Mouse (Mus musculus) myocyte (in vitro differentiated cells): Measurements from ENCODE around the gene Sncb. TPM values are rescaled to one million over a fixed set of nuclear protein-coding genes. Genes with fewer than 3 reads are reported as not detected.

Source experiments
- H3K27me3 ChIP-seq: one replicate; pipeline ENCODE4 v1.6.1; 2011; ENCODE audit not compliant: control insufficient read depth, insufficient read depth, insufficient read length
- H3K36me3 ChIP-seq: one replicate; pipeline ENCODE4 v1.6.1; 2011; ENCODE audit not compliant: control insufficient read depth, insufficient read depth
- H3K4me2 ChIP-seq: one replicate; pipeline ENCODE4 v1.6.1; 2011; ENCODE audit warnings: low read depth, control low read depth
- H3K4me3 ChIP-seq: one replicate; pipeline ENCODE4 v1.5.1; 2011; ENCODE audit warnings: mild to moderate bottlenecking, control low read depth, moderate library complexity
- H3K79me2 ChIP-seq: one replicate; pipeline ENCODE4 v1.6.1; 2011; ENCODE audit not compliant: control insufficient read depth, insufficient read depth
- H3ac ChIP-seq: one replicate; pipeline ENCODE4 v1.6.1; 2011; ENCODE audit not compliant: control insufficient read depth, insufficient read length
- CEBPB ChIP-seq: IDR thresholded peaks from 2 replicates; pipeline ENCODE4 v1.6.1; 2011; ENCODE audit warnings: mild to moderate bottlenecking, moderate library complexity; ENCODE audit not compliant: poor library complexity, insufficient read depth, severe bottlenecking
- E2F4 ChIP-seq: IDR thresholded peaks from one replicate; pipeline ENCODE4 v1.6.1; 2011; ENCODE audit warnings: mild to moderate bottlenecking, control low read depth, moderate library complexity; ENCODE audit not compliant: insufficient read depth
- MAX ChIP-seq: IDR thresholded peaks from one replicate; pipeline ENCODE4 v1.6.1; 2011; ENCODE audit warnings: low read depth, mild to moderate bottlenecking, control low read depth
- MYOD1 ChIP-seq, 3 experiments: IDR thresholded peaks; one replicate each; pipeline ENCODE4 v1.6.1; 2011; ENCODE audit warnings: control low read depth in 2 of 3, low read depth in 2 of 3, mild to moderate bottlenecking in 2 of 3, moderate library complexity in 1 of 3; ENCODE audit not compliant: insufficient read length in 2 of 3, control insufficient read depth in 1 of 3
- MYOG ChIP-seq, 3 experiments: IDR thresholded peaks; one replicate each; pipeline ENCODE4 v1.6.1; 2011; ENCODE audit warnings: control low read depth in 2 of 3, low read depth in 2 of 3, mild to moderate bottlenecking in 2 of 3; ENCODE audit not compliant: insufficient read length in 2 of 3, control insufficient read depth in 1 of 3, insufficient read depth in 1 of 3
- POLR2A ChIP-seq: IDR thresholded peaks from one replicate; pipeline ENCODE4 v1.6.1; 2011; ENCODE audit warnings: low read depth, mild to moderate bottlenecking, control low read depth, moderate library complexity; ENCODE audit not compliant: insufficient read length
- POLR2AphosphoS2 ChIP-seq: IDR thresholded peaks from one replicate; pipeline ENCODE4 v1.6.1; 2011; ENCODE audit warnings: low read depth, control low read depth; ENCODE audit not compliant: insufficient read length
- REST ChIP-seq: IDR thresholded peaks from one replicate; pipeline ENCODE4 v1.6.1; 2011; ENCODE audit warnings: mild to moderate bottlenecking, control low read depth, moderate library complexity; ENCODE audit not compliant: insufficient read depth, insufficient read length
- SRF ChIP-seq: IDR thresholded peaks from one replicate; pipeline ENCODE4 v1.6.1; 2011; ENCODE audit warnings: low read depth; ENCODE audit not compliant: control insufficient read depth, insufficient read length
- TCF12 ChIP-seq: IDR thresholded peaks from one replicate; pipeline ENCODE4 v1.6.1; 2011; ENCODE audit warnings: mild to moderate bottlenecking, control low read depth; ENCODE audit not compliant: poor library complexity, insufficient read depth, severe bottlenecking
- TCF3 ChIP-seq: IDR thresholded peaks from one replicate; pipeline ENCODE4 v1.6.1; 2011; ENCODE audit warnings: low read depth, control low read depth; ENCODE audit not compliant: insufficient read length
- USF1 ChIP-seq: IDR thresholded peaks from one replicate; pipeline ENCODE4 v1.6.1; 2011; ENCODE audit warnings: low read depth, mild to moderate bottlenecking, control low read depth, moderate library complexity
- polyA plus RNA-seq: library from polyadenylated mRNA; unstranded; fragments of >200 nt; fragmentation: generic; extraction: Trizol; gene quantifications from one replicate; pipeline ENCODE4 v1.2.1, GENCODE M21; 2012; ENCODE audit warnings: missing spikeins

The Sncb gene
- polyA plus RNA-seq, 1 experiment = not detected

GRCm38 (mm10) chr13:54753733-54754132, 12.7 kb downstream of the Sncb start:
- Histone ChIP-seq H3K4me3 (no peak overlapping the region), H3K79me2 (no peaks in the 10 kb centered on the region), H3ac (no peak overlapping the region), H3K4me2 (peak overlapping the region; percentile 14), H3K27me3 (peaks cover 9% of the 10 kb centered on the region), H3K36me3 (no peaks in the 10 kb centered on the region)
- TF ChIP-seq E2F4 = no peak
- TF ChIP-seq MAX = no peak
- no peak for TF ChIP-seq REST
- no peak for TF ChIP-seq USF1

- TF ChIP-seq POLR2A (no peak), MYOD1 (IDR thresholded peaks at IDR 0.05; ENCODE audit: control insufficient read depth in 1 of 3, insufficient read length in 2 of 3, low read depth in 2 of 3) (no peak), REST (no peak), CEBPB (no peak), TCF3 (no peak), E2F4 (no peak), MAX (no peak)
- H3K4me3 ChIP-seq = no peak overlapping the region
- H3K27me3 ChIP-seq = peaks cover 9% of the 10 kb centered on the region
- no peaks in the 10 kb centered on the region for H3K79me2 ChIP-seq
- no peak overlapping the region for H3ac ChIP-seq
- no peaks in the 10 kb centered on the region for H3K36me3 ChIP-seq
- H3K4me2 ChIP-seq = no peak overlapping the region
Measured at GRCm38 (mm10) chr13:54752656-54753055, 13.7 kb downstream of the Sncb start.

DNA sequence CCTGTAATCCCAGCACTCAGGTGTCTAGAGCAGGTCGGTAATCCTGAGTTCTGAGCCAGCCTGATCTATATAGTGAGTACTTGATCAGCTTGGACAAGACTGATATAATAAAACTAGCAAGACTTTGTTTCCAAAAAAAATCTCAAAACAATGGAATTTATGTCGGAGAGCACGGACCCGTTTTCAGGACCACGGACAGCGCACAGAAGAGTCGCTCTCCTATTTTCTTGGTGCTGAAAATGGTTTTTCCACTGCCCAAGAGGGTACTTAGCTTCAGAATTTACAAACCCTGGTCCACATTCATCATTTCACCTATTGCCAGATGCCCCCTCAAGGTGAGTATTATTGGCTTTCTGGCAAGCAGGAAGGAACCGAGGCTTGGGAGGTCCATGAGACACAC, 15.7 kb downstream of the Sncb start:
- no peak overlapping the region for H3ac ChIP-seq
- H3K4me3 ChIP-seq = no peak overlapping the region
- H3K27me3 ChIP-seq = peaks cover 15% of the 10 kb centered on the region
- no peak overlapping the region for H3K4me2 ChIP-seq
- TF ChIP-seq TCF12 = no peak
- TF ChIP-seq TCF3 = peak; percentile 11
- no peak for TF ChIP-seq E2F4
- no peak for TF ChIP-seq MYOD1 (IDR thresholded peaks at IDR 0.05; ENCODE audit: control insufficient read depth in 1 of 3, insufficient read length in 2 of 3, low read depth in 2 of 3)
- TF ChIP-seq SRF = no peak
- TF ChIP-seq MAX = peak; percentile 91
- peak; percentile 89 for TF ChIP-seq REST
- no peak for TF ChIP-seq USF1
- TF ChIP-seq POLR2AphosphoS2 = no peak
- no peak for TF ChIP-seq CEBPB
- no peak for TF ChIP-seq MYOG (IDR thresholded peaks at IDR 0.05; ENCODE audit: control insufficient read depth in 1 of 3, insufficient read depth in 1 of 3, insufficient read length in 2 of 3, low read depth in 2 of 3)
- no peak for TF ChIP-seq POLR2A
- H3K79me2 ChIP-seq = no peaks in the 10 kb centered on the region
- H3K36me3 ChIP-seq = no peaks in the 10 kb centered on the region

DNA sequence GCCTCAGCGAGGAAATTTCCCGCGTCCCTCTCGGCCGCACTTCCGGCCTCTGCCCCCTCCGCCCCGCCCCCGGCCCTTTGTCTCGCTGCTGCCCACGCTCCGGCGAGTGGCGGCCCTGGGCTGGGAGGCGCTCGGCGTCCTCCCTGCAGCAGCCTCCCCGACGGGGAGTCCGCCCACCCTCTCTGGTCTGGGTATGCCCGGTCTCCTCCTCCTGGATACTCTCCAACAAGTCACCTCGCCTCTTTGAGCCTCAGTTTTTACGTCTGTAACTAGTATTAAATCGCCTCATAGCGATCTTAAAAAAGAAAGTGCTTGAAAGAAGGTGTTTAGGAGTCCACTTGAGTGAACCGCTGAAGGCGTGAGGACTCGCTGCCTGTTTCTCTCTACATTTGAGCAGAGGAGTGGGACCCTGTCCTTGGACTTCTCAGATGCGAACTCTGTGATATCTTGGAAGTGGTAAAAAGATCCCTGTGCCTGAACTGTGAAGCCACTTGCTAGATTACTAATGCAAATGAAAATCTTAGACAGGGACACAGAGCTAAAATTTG, 16.5 kb downstream of the Sncb start, which contains the start of gene Gprin1:
Gprin1 (minus strand) TSS at position 11 of the 548 bp plus-strand sequence.
- H3K36me3 ChIP-seq = no peaks in the 10 kb centered on the region
- H3K27me3 ChIP-seq = peaks cover 22% of the 10 kb centered on the region
- TF ChIP-seq MYOD1 (IDR thresholded peaks at IDR 0.05; ENCODE audit: control insufficient read depth in 1 of 3, insufficient read length in 2 of 3, low read depth in 2 of 3) = no peak
- TF ChIP-seq CEBPB = no peak
- TF ChIP-seq SRF = no peak
- no peak for TF ChIP-seq POLR2A
- TF ChIP-seq MAX = no peak
- no peak for TF ChIP-seq USF1
- TF ChIP-seq MYOG (IDR thresholded peaks at IDR 0.05; ENCODE audit: control insufficient read depth in 1 of 3, insufficient read depth in 1 of 3, insufficient read length in 2 of 3, low read depth in 2 of 3) = no peak
- no peak for TF ChIP-seq POLR2AphosphoS2
- no peak for TF ChIP-seq TCF3
- no peak for TF ChIP-seq TCF12
- TF ChIP-seq REST = no peak
- no peak for TF ChIP-seq E2F4
- no peak within 1 kb of the TSS for H3ac ChIP-seq
- no peak within 1 kb of the TSS for H3K4me3 ChIP-seq
- H3K79me2 ChIP-seq = no peaks in the 10 kb centered on the region
- H3K4me2 ChIP-seq = peak within 1 kb of the TSS; percentile 12

GRCm38 (mm10) chr13:54749061-54749863, 17.1 kb downstream of the Sncb start:
- TF ChIP-seq MYOG (IDR thresholded peaks at IDR 0.05; ENCODE audit: control insufficient read depth in 1 of 3, insufficient read depth in 1 of 3, insufficient read length in 2 of 3, low read depth in 2 of 3) (no peak), E2F4 (no peak), REST (peak; percentile 79), MAX (no peak), SRF (no peak)
- H3K4me2 ChIP-seq = peak overlapping the region; percentile 12
- H3K4me3 ChIP-seq = no peak overlapping the region
- peaks cover 27% of the 10 kb centered on the region for H3K27me3 ChIP-seq
- no peak overlapping the region for H3ac ChIP-seq
- H3K36me3 ChIP-seq = no peaks in the 10 kb centered on the region
- H3K79me2 ChIP-seq = no peaks in the 10 kb centered on the region
